Mouse (Mus musculus) adrenal gland, adult 2 months (tissue): Measurements from ENCODE around the gene Icmt. TPM values are rescaled to one million over a fixed set of nuclear protein-coding genes. Genes with fewer than 3 reads are reported as not detected.

ENCODE experiments used
- DNase-seq: peaks from one replicate; pipeline ENCODE4 v3.0.0; 2021
- long read RNA-seq: library from polyadenylated mRNA; stranded (forward); transcript quantifications from one replicate; pipeline ENCODE4 v2.0.0, GENCODE M21; 2021
- polyA plus RNA-seq: library from polyadenylated mRNA; depleted of rRNA; stranded (reverse); fragments of >200 nt; gene quantifications from 2 replicates; pipeline ENCODE4 v1.2.3, GENCODE M21; 2012; rRNA removed
- total RNA-seq, 2 experiments: library from RNA; stranded (reverse); gene quantifications; 2 replicates each; pipeline ENCODE4 v1.2.3; 2021

Icmt gene
- total RNA-seq: 10 to 100 TPM; 34.6 to 49.1 TPM
- polyA plus RNA-seq: 39.5 and 48.3 TPM in 2 replicates
- long read RNA-seq, full-length matches to known transcripts: 15 of 28 reads
- long read RNA-seq, partial matches to known transcripts: 10 of 28 reads
- long read RNA-seq, other reads (novel, unspliced or antisense): 3 of 28 reads

DNA sequence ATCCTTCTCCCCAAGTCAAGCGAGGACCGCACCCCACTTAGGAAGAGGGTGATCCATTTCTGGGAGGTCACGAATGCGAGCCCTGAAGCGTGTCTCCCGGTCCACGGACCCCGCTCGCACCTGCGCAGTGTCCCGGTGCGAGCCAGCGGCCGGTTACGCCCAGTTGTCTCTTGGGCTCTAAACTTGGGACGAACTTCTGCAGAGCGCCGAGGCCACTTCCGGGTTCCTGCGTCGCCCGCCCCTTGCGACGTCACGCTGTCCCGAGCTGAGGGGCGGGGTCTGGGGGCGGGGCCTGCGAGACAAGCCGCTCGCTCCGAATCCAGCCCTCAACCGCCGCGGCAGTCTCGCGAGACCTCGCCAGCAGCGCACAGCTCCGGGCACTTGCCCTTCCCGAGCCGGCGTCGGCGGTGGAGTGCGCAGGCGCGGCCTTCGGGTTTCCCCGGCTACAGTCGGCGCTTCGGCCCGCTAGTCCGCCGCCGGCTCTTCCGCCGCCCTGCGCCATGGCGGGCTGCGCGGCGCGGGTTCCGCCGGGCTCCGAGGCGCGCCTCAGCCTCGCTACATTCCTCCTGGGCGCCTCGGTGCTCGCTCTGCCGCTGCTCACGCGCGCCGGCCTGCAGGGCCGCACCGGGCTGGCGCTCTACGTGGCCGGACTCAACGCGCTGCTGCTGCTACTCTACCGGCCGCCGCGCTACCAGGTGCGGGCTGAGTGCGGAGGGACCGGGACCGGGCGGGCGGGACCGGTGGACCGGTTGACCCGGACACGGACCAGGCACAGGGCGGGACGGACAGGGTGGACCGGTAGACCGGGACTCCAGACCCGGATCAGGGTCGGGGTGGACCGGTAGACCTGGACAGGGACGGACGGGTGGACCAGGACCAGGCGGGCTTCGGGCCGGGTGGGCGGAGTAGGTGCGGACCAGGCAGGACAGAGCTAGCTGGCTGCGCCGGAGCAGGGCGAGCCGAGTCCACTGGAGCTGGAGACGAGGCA, at the start of gene Icmt:
Icmt (plus strand) TSS at position 354 of the 988 bp plus-strand sequence.
- peak; percentile 100 for DNase-seq

DNA sequence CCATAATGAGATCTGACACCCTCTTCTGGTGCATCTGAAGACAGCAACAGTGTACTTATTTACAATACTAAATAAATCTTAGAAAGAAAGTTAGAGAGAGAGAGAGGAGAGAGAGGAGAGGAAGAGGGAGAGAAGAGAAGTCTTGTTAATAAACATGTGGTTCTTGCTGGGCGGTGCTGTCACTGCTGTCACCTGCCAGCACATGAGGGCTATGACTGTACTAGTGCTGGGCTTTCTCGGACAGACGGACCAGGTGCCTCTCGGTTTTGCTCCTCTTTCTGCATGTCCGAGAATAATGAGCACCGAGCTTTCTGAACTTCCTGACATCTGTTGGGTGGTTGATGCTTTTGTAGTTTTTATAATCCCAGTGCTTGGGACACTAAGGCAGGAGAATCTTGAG, 46.4 kb upstream of the Icmt start:
- no peak for DNase-seq

DNA sequence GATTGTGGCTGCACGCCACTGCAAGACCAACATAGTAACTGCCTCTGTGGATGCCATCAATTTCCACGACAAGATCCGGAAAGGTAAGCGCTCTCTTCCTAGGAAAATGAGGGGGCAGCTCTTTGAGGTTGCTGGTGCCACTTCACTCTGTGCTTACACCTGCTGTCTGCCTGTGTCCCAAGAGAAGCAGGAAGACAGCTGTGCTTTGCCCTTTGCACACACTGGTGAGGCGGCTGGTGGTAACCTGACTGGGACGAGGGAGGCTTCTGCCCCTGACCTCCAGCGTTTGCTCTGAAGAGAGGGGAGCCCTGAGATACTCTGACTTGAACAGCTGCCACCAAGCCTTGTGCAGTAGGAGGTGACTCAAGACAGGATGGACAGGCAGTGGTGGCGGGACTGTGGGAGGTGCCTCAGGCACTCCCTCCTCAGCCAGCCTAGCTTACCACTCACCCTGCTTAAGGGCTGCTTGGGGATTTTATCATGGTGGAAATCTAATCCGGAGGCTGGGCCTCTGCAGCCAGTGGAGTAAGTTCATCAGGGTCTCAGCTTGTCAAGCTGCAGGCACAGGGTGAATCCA, 43.8 kb upstream of the Icmt start:
- DNase-seq: peak; percentile 68

GRCm38 (mm10) chr4:152257070-152257469, 40.0 kb upstream of the Icmt start:
- peak; percentile 47 for DNase-seq

DNA sequence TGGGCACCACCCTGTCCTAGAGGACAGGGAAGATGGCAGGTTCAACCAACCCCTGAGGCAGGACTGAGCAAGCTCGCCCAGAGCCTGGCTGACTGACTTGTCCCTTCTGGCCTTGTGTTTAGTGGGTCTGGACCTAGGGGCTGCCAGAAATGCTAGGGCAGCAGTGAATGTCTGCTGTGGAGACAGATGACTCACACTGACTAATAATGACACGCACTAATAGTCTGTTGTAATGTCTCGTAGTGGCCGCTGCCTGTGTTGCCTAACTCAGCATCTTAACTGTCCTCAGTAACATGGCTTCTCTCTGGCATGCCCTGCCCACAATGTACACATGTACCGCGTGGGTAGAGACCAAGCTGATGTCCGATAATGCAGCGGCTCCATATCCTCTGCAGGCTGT, 36.6 kb upstream of the Icmt start:
- peak; percentile 69 for DNase-seq

GRCm38 (mm10) chr4:152262187-152262586, 34.8 kb upstream of the Icmt start:
- no peak for DNase-seq

GRCm38 (mm10) chr4:152263089-152263488, 33.9 kb upstream of the Icmt start:
- DNase-seq: no peak

GRCm38 (mm10) chr4:152263512-152264176, 33.4 kb upstream of the Icmt start:
- DNase-seq: peak; percentile 20

- DNase-seq: no peak
Observed at GRCm38 (mm10) chr4:152264177-152264530, 32.9 kb upstream of the Icmt start.

DNA sequence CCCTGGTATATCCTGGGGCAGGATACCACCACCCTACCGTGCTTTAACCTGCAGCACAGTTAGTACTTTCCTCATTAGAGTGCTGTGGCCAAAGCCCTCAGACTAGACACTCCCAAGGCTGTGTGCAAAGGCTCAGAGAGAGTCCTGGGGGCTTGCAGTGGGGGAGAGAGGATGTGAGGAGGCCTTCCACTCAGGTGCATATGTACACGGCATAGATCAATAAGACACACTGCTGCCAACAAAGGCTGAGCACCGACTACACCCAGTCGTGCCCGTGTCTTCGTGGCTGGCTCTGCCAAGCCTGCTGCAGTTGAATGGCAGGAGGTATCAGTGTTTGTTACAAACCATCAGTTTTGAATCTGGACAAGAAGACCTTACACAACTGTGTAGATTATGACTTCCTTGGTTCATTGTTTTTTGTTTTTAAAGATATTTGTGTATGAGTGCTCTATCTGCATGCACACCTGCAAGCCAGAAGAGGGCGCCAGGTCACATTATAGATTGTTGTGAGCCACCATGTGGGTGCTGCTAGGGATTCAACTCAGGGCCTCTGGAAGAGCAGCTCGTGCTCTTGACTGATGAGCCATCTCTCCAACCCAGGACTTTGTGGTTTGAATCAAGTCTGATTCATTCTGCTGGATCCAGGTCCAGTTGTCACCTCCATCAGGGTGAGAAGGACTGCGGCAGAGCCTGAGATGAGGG, 32.0 kb upstream of the Icmt start:
- no peak for DNase-seq

DNA sequence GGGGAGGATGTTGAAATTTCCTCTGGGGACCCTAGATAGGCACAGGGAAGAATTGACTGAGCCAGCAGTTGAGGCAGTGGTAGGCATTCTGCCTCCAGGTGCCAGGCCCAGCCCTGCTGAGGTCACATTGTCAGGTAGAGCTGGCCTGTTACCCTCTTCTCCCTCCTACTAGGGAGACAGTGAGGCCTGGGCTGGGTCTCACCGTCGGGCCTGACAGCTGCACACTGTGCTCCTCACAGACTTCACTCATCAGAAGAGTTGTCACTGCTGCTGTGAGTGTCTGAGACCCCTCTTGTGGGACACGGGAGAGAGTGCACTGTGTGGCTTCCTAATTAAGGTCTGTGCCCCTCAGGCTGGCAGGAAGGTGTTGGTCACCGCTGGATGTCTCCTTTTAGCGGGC, 31.2 kb upstream of the Icmt start:
- DNase-seq: no peak

DNA sequence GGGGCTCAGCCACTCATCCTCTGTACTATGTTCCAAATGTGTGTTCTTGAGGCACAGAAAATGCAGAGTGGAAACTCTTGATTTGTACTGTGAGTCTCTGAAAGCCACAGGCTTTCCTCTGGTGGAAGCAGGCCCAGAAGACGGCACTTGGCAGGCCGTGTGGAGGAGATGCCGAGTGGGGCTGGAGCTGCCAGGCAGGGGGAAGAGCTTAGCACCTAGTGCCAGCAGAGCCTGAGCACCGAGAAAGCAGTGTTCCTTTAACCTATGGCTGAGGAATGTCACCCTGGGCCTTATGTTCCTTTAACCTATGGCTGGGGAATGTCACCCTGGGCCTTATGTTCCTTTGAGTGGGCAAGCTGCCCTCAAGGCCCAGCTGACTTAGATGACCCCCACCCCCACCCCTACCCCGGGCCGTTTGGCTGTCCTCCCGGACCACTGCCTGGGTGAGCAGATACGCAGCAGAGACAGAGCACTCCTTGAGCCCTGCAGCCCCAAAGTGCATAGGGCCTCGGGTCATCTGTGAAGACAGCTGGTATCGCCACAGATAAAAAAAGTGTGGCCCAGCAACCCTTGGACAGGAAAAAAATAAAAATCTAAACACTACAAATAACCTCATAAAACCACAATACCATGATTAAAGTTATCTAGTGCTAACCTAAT, 30.7 kb upstream of the Icmt start:
- peak; percentile 31 for DNase-seq

- peak; percentile 86 for DNase-seq
Observed at GRCm38 (mm10) chr4:152267748-152268369, 29.2 kb upstream of the Icmt start.

DNA sequence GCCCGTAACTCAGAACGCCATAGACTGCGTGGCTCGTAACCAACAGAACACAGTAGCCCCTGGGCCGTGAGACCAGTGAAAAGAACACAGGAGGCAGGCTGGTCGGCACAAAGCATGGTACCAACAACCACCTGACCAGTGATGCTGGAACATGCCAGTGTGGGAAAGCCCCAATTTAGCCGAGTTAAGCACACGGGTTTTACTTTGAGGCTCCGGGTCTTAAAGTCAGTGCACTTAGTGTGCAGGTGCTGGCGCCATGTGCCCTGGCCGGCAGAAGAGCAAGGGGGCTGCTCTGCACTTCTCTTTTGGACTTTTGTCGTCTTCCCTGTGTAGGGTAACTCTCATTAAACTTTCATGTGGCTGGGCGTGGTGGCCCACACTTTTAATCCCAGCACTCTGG, 27.1 kb upstream of the Icmt start:
- DNase-seq: no peak

- no peak for DNase-seq
Observed at GRCm38 (mm10) chr4:152270599-152270998, 26.4 kb upstream of the Icmt start.

GRCm38 (mm10) chr4:152271334-152271733, 25.7 kb upstream of the Icmt start:
- DNase-seq: no peak

GRCm38 (mm10) chr4:152272006-152272405, 25.0 kb upstream of the Icmt start:
- no peak for DNase-seq

GRCm38 (mm10) chr4:152272449-152273049, 24.5 kb upstream of the Icmt start:
- peak; percentile 42 for DNase-seq

- DNase-seq: no peak
Observed at GRCm38 (mm10) chr4:152273191-152273590, 23.8 kb upstream of the Icmt start.

GRCm38 (mm10) chr4:152273621-152274236, 23.3 kb upstream of the Icmt start, which contains the start of gene Gpr153:
Gene Gpr153 (plus strand): TSS chr4:152274232.
- peak; percentile 56 for DNase-seq
